Mouse (Mus musculus) lung, postnatal 10 days (tissue): ENCODE measurements around the gene Tomt.

Experiments
- DNase-seq: peaks from one replicate; pipeline ENCODE4 v3.0.0; 2021

Gene Tomt

DNA sequence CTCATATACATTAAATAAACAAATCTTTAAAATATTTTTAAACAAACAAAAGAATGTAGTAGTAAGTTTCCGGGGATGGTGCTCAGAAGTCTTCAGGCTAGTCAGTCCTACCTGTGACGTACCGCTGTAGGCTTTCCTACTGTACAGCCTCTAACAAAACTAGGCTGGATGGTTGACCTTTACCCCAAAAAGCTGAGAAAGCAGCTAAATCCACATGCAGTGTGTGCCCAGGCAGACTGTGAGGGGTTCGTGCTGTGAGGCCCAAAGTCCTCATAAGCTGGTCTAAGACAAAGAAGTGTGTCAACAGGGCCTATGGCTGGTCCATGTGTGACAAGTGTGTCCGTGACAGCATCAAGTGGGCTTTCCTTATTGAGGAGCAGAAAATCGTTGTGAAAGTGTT is 53.3 kb downstream of the Tomt start:
- no peak for DNase-seq

DNA sequence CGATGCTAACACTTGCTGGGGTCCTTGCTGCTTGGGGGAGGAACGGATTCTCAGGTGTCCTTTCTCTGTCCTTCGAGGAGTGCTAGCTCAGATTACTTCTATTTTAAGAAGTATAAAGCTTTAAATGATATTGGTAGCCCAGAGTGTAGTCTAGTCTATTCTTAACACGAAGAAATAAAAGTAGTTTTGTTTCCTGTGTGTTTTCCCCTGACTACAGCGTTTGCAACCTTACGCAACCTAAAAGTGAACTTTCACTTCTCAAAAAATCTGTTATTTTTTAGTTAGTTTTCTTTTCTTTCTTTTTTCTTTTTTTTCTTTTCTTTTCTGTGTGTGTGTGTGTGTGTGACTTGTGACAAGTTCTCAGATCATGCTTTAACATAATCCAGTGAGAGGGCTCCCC is 54.5 kb downstream of the Tomt start:
- DNase-seq, result no peak
